Mouse (Mus musculus) heart, embryonic 10.5 days (tissue): Measurements from ENCODE around the gene BC067074. TPM values are rescaled to one million over a fixed set of nuclear protein-coding genes. Genes with fewer than 3 reads are reported as not detected.
"Not testable (repeated sequence)": the region's sequence is repeated elsewhere in the genome, so short reads cannot be mapped to it uniquely, and the experiment has no call there.

Experiments used
- DNase-seq: peaks from one replicate; pipeline ENCODE4 v3.0.0-alpha.2; 2017; ENCODE audit warnings: low spot score
- H3K27ac ChIP-seq: fragments of 300-500 bp; sonication (generic); 2 replicates; pipeline ENCODE4 v1.5.1; 2016; ENCODE audit warnings: mild to moderate bottlenecking
- H3K27me3 ChIP-seq: fragments of 300-500 bp; sonication (generic); 2 replicates; pipeline ENCODE4 v1.6.1; 2016; ENCODE audit warnings: mild to moderate bottlenecking; ENCODE audit not compliant: poor library complexity, insufficient read depth, severe bottlenecking
- H3K36me3 ChIP-seq: fragments of 300-500 bp; sonication (generic); 2 replicates; pipeline ENCODE4 v1.6.1; 2016; ENCODE audit warnings: mild to moderate bottlenecking, moderate library complexity
- H3K4me1 ChIP-seq: fragments of 300-500 bp; sonication (generic); 2 replicates; pipeline ENCODE4 v1.6.1; 2016; ENCODE audit warnings: mild to moderate bottlenecking
- H3K4me3 ChIP-seq: fragments of 300-500 bp; sonication (generic); 2 replicates; pipeline ENCODE4 v1.5.1; 2016; ENCODE audit warnings: mild to moderate bottlenecking, moderate library complexity
- H3K9me3 ChIP-seq: fragments of 300-500 bp; sonication (generic); 2 replicates; pipeline ENCODE4 v1.6.1; 2016; ENCODE audit warnings: mild to moderate bottlenecking, moderate library complexity
- WGBS: fragments of 180-500 bp; shearing (Covaris S2); methylation state at CpG from one replicate; pipeline ENCODE4 v1.1.7; 2016; 5-methylcytosine and 5-hydroxymethylcytosine counted together
- polyA plus RNA-seq: library from polyadenylated mRNA; unstranded; fragments of >200 nt; fragmentation: Nextera tagmentation; extraction: Ambion mirVana; gene quantifications from 2 replicates; pipeline ENCODE4 v1.2.1, GENCODE M21; 2016

Gene BC067074
- polyA plus RNA-seq, 1 experiment from 2014 or later, result 3.4 TPM

GRCm38 (mm10) chr13:113359676-113360075, 66.7 kb downstream of the BC067074 start:
- no peak overlapping the region for H3K27ac ChIP-seq
- DNase-seq, result no peak
- H3K9me3 ChIP-seq, result no peaks in the 10 kb centered on the region
- 20% methylated on average over 1 of the region's 1 CpGs for WGBS
- H3K27me3 ChIP-seq, result no peaks in the 10 kb centered on the region
- H3K36me3 ChIP-seq, result no peaks in the 10 kb centered on the region
- H3K4me3 ChIP-seq, result no peak overlapping the region
- H3K4me1 ChIP-seq, result peaks cover 28% of the 10 kb centered on the region

GRCm38 (mm10) chr13:113365976-113366375, 73.0 kb downstream of the BC067074 start:
- peak; percentile 68 for DNase-seq
- Histone ChIP-seq H3K4me1 (peaks cover 22% of the 10 kb centered on the region), H3K27me3 (no peaks in the 10 kb centered on the region), H3K27ac (peak overlapping the region; percentile 22; the same call in 1 of the 2 replicates), H3K9me3 (no peaks in the 10 kb centered on the region), H3K36me3 (no peaks in the 10 kb centered on the region), H3K4me3 (no peak overlapping the region)
- WGBS, result 87% methylated on average over 10 of the region's 10 CpGs

GRCm38 (mm10) chr13:113368931-113369579, 76.1 kb downstream of the BC067074 start:
- Histone ChIP-seq H3K27me3 (no peaks in the 10 kb centered on the region), H3K36me3 (no peaks in the 10 kb centered on the region), H3K4me3 (no peak overlapping the region), H3K4me1 (peaks cover 22% of the 10 kb centered on the region), H3K27ac (no peak overlapping the region), H3K9me3 (no peaks in the 10 kb centered on the region)
- peak; percentile 67 for DNase-seq
- WGBS, result 71% methylated on average over 13 of the region's 13 CpGs

GRCm38 (mm10) chr13:113369622-113370021, 76.7 kb downstream of the BC067074 start:
- 93% methylated on average over 10 of the region's 10 CpGs for WGBS

GRCm38 (mm10) chr13:113373291-113374083, 80.5 kb downstream of the BC067074 start:
- Histone ChIP-seq H3K27me3 (no peaks in the 10 kb centered on the region), H3K27ac (no peak overlapping the region), H3K9me3 (no peaks in the 10 kb centered on the region), H3K4me1 (0 out of 2 replicates have a peak, but pooled peaks cover 9% of the 10 kb centered on the region), H3K36me3 (no peaks in the 10 kb centered on the region), H3K4me3 (no peak overlapping the region)
- peak; percentile 61 for DNase-seq
- WGBS, result 76% methylated on average over 12 of the region's 12 CpGs

More at GRCm38 (mm10) chr13:113369622-113370021, 76.7 kb downstream of the BC067074 start:
- Histone ChIP-seq H3K4me1 (peaks cover 22% of the 10 kb centered on the region), H3K36me3 (no peaks in the 10 kb centered on the region), H3K9me3 (no peaks in the 10 kb centered on the region), H3K27me3 (no peaks in the 10 kb centered on the region), H3K27ac (no peak overlapping the region), H3K4me3 (no peak overlapping the region)
- DNase-seq, result peak; percentile 54

- no peaks in the 10 kb centered on the region for H3K27me3 ChIP-seq
- H3K9me3 ChIP-seq, result no peaks in the 10 kb centered on the region
- H3K4me3 ChIP-seq, result no peak overlapping the region
- peak; percentile 22 for DNase-seq
- no peaks in the 10 kb centered on the region for H3K36me3 ChIP-seq
- no peak overlapping the region for H3K27ac ChIP-seq
- WGBS, result 49% methylated on average over 2 of the region's 2 CpGs
- H3K4me1 ChIP-seq, result 0 out of 2 replicates have a peak, but pooled peaks cover 3% of the 10 kb centered on the region
Observed at GRCm38 (mm10) chr13:113374084-113374405, 81.1 kb downstream of the BC067074 start.

GRCm38 (mm10) chr13:113377631-113378030, 84.7 kb downstream of the BC067074 start:
- no peak overlapping the region for H3K4me3 ChIP-seq
- 73% methylated on average over 7 of the region's 7 CpGs for WGBS
- H3K27ac ChIP-seq, result no peak overlapping the region
- H3K4me1 ChIP-seq, result no peaks in the 10 kb centered on the region
- no peaks in the 10 kb centered on the region for H3K27me3 ChIP-seq
- no peaks in the 10 kb centered on the region for H3K9me3 ChIP-seq
- peak; percentile 25 for DNase-seq
- no peaks in the 10 kb centered on the region for H3K36me3 ChIP-seq

GRCm38 (mm10) chr13:113378980-113379410, 86.0 kb downstream of the BC067074 start:
- H3K9me3 ChIP-seq, result no peaks in the 10 kb centered on the region
- no peaks in the 10 kb centered on the region for H3K4me1 ChIP-seq
- no peak overlapping the region for H3K4me3 ChIP-seq
- DNase-seq, result peak; percentile 72
- H3K36me3 ChIP-seq, result no peaks in the 10 kb centered on the region
- WGBS, result 86% methylated on average over 8 of the region's 8 CpGs
- H3K27me3 ChIP-seq, result no peaks in the 10 kb centered on the region
- H3K27ac ChIP-seq, result no peak overlapping the region

- Histone ChIP-seq H3K27ac (no peak overlapping the region), H3K4me3 (no peak overlapping the region), H3K9me3 (no peaks in the 10 kb centered on the region), H3K4me1 (no peaks in the 10 kb centered on the region), H3K36me3 (no peaks in the 10 kb centered on the region), H3K27me3 (no peaks in the 10 kb centered on the region)
- no peak for DNase-seq
- 62% methylated on average over 6 of the region's 6 CpGs for WGBS
Observed at GRCm38 (mm10) chr13:113379766-113380309, 86.9 kb downstream of the BC067074 start.

- H3K4me1 ChIP-seq, result no peaks in the 10 kb centered on the region
- DNase-seq, result peak; percentile 50
- no peak overlapping the region for H3K4me3 ChIP-seq
- H3K27me3 ChIP-seq, result no peaks in the 10 kb centered on the region
- H3K27ac ChIP-seq, result no peak overlapping the region
- H3K36me3 ChIP-seq, result no peaks in the 10 kb centered on the region
- no peaks in the 10 kb centered on the region for H3K9me3 ChIP-seq
- WGBS, result 76% methylated on average over 1 of the region's 1 CpGs
Observed at GRCm38 (mm10) chr13:113381710-113382109, 88.8 kb downstream of the BC067074 start.

GRCm38 (mm10) chr13:113382201-113382600, 89.2 kb downstream of the BC067074 start:
- H3K4me3 ChIP-seq, result no peak overlapping the region
- no peaks in the 10 kb centered on the region for H3K27me3 ChIP-seq
- no peaks in the 10 kb centered on the region for H3K4me1 ChIP-seq
- no peaks in the 10 kb centered on the region for H3K36me3 ChIP-seq
- WGBS, result 84% methylated on average over 2 of the region's 2 CpGs
- no peaks in the 10 kb centered on the region for H3K9me3 ChIP-seq
- peak; percentile 43 for DNase-seq
- no peak overlapping the region for H3K27ac ChIP-seq

GRCm38 (mm10) chr13:113382770-113383169, 89.8 kb downstream of the BC067074 start:
- H3K27ac ChIP-seq, result not testable (repeated sequence)

GRCm38 (mm10) chr13:113393386-113393785, 100.4 kb downstream of the BC067074 start:
- no peak overlapping the region for H3K4me3 ChIP-seq
- H3K4me1 ChIP-seq, result no peaks in the 10 kb centered on the region
- peak; percentile 63 for DNase-seq
- 94% methylated on average over 6 of the region's 6 CpGs for WGBS
- no peaks in the 10 kb centered on the region for H3K36me3 ChIP-seq
- no peaks in the 10 kb centered on the region for H3K27me3 ChIP-seq
- H3K9me3 ChIP-seq, result no peaks in the 10 kb centered on the region
- H3K27ac ChIP-seq, result no peak overlapping the region

More at GRCm38 (mm10) chr13:113382770-113383169, 89.8 kb downstream of the BC067074 start:
- H3K4me3 ChIP-seq, H3K4me1 ChIP-seq, H3K36me3 ChIP-seq, H3K9me3 ChIP-seq, DNase-seq, H3K27me3 ChIP-seq: not testable (repeated sequence)
